Comparison of ENCODE assay signal across 7 mouse cellular contexts in the genomic region with DNA sequence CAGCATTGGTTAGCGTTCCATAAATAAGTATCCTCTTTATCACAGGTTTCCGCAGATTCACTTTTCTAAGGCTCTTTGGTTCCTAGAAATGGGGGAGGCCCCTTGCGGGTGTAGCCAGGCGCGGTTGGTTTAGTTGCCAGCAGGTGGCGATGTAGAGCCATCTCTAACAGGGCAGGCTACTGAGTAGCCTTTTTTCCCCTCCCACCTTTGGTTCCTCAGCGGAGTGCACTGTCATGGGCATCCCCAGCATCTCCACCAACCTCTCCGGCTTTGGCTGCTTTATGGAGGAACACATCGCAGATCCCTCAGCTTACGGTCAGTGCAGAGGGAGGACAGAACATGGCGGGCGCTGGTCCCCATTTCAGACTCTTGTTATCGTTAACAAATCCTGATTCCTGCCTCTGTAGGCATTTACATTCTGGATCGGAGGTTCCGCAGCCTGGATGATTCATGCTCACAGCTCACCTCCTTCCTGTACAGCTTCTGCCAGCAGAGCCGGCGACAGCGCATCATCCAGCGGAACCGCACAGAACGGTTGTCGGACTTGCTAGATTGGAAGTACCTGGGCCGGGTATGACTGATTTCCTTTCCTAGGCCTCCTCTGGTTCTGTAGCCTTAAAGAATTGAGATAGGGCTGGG. TPM values are rescaled to one million over a fixed set of nuclear protein-coding genes. Genes with fewer than 3 reads are reported as not detected.
DNase-seq lines count a peak whose midpoint lies in the region; ATAC-seq and TF ChIP-seq lines count a peak whose summit lies in the region.

No protein-coding gene starts in this region.

- H3K4me3 ChIP-seq in left cerebral cortex, adult 2 months: peak overlapping the region; percentile 49

- intact Hi-C loops in left cerebral cortex, adult 2 months (cut with DNase I): no loop called here

- peak; percentile 88 for ATAC-seq in common myeloid progenitor, adult 5-6 weeks (replicated peaks; ENCODE audit: low read depth, poor library complexity, severe bottlenecking)
- peak; percentile 98 for ATAC-seq in megakaryocyte, adult 5-6 weeks (ENCODE audit: poor library complexity, severe bottlenecking)

- DNase-seq in adrenal gland, adult 18-20 months (ENCODE audit: low spot score in 2 of 2): peak; percentile 83 to 86
- DNase-seq in gastrocnemius, postnatal 10 days: peak; percentile 89
- peak; percentile 92 for DNase-seq in induced T-regulatory cell, adult 2 months (ENCODE audit: low read depth)
- DNase-seq in left cerebral cortex, adult 2 months (ENCODE audit: extremely low spot score in 1 of 2, low spot score in 2 of 2): peak; percentile 85 to 89
- DNase-seq in right cerebral cortex, postnatal 14 days: peak; percentile 89

- peak overlapping the region; percentile 96 for H3K27ac ChIP-seq in left cerebral cortex, adult 2 months

- TF ChIP-seq CTCF in left cerebral cortex, adult 2 months (IDR thresholded peaks at IDR 0.05): peak; percentile 97

RNA-seq across cellular contexts. Expression of gene Ftl1, which starts 8.2 kb away (rescaled TPM):
- total RNA-seq in adrenal gland, adult 18-20 months (2021): 1,000 to 10,000 TPM; 1,437 to 1,911 TPM
- total RNA-seq in common myeloid progenitor, adult 5-6 weeks (2017): 650 and 699 TPM in 2 replicates
- 100 to 1,000 TPM; 173 to 194 TPM for total RNA-seq in gastrocnemius, postnatal 10 days (2021)
- 100 to 1,000 TPM; 200 to 208 TPM for total RNA-seq in left cerebral cortex, adult 2 months (2021)
- total RNA-seq in megakaryocyte, adult 5-6 weeks (2015): 2,869 and 3,213 TPM in 2 replicates
- 1,589 and 1,786 TPM in 2 replicates for total RNA-seq in megakaryocyte, adult 5-6 weeks (2017)

RNA-seq across cellular contexts. Expression of gene Ruvbl2, which starts 13.6 kb away (rescaled TPM):
- total RNA-seq in adrenal gland, adult 18-20 months (2021): 10 to 100 TPM; 41.9 to 43.3 TPM
- 149 and 177 TPM in 2 replicates for total RNA-seq in common myeloid progenitor, adult 5-6 weeks (2017)
- 10 to 100 TPM; 29.4 to 36.9 TPM for total RNA-seq in gastrocnemius, postnatal 10 days (2021)
- total RNA-seq in left cerebral cortex, adult 2 months (2021): 10 to 100 TPM; 34.4 to 39.9 TPM
- 48.6 and 51.6 TPM in 2 replicates for total RNA-seq in megakaryocyte, adult 5-6 weeks (2015)
- total RNA-seq in megakaryocyte, adult 5-6 weeks (2017): 52.9 and 60.2 TPM in 2 replicates

RNA-seq across cellular contexts. Expression of gene Bax, which starts 15.2 kb away (rescaled TPM):
- 10 to 100 TPM; 58.2 to 64.3 TPM for total RNA-seq in adrenal gland, adult 18-20 months (2021)
- total RNA-seq in common myeloid progenitor, adult 5-6 weeks (2017): 34.0 and 35.6 TPM in 2 replicates
- 10 to 100 TPM; 29.4 to 29.6 TPM for total RNA-seq in gastrocnemius, postnatal 10 days (2021)
- total RNA-seq in left cerebral cortex, adult 2 months (2021): 10 to 100 TPM; 66.9 to 67.4 TPM
- 24.6 and 25.0 TPM in 2 replicates for total RNA-seq in megakaryocyte, adult 5-6 weeks (2015)
- 31.8 and 37.4 TPM in 2 replicates for total RNA-seq in megakaryocyte, adult 5-6 weeks (2017)

RNA-seq across cellular contexts. Expression of gene Gys1, which starts 16.8 kb away (rescaled TPM):
- 10 to 100 TPM; 40.4 to 61.6 TPM for total RNA-seq in adrenal gland, adult 18-20 months (2021)
- 6.2 and 7.5 TPM in 2 replicates for total RNA-seq in common myeloid progenitor, adult 5-6 weeks (2017)
- 100 to 1,000 TPM; 142 to 150 TPM for total RNA-seq in gastrocnemius, postnatal 10 days (2021)
- 10 to 100 TPM; 18.2 to 19.2 TPM for total RNA-seq in left cerebral cortex, adult 2 months (2021)
- 9.8 and 10.6 TPM in 2 replicates for total RNA-seq in megakaryocyte, adult 5-6 weeks (2015)
- 7.2 and 8.8 TPM in 2 replicates for total RNA-seq in megakaryocyte, adult 5-6 weeks (2017)

RNA-seq across cellular contexts. Expression of gene Tulp2, which starts 30.2 kb away (rescaled TPM):
- 1 to 10 TPM in 1 of 2 experiments, under 1 TPM in 1; 0.66 to 2.6 TPM for total RNA-seq in adrenal gland, adult 18-20 months (2021)
- total RNA-seq in common myeloid progenitor, adult 5-6 weeks (2017): not detected in 2 replicates
- total RNA-seq in gastrocnemius, postnatal 10 days (2021): not detected
- total RNA-seq in left cerebral cortex, adult 2 months (2021): under 1 TPM in 1 of 2 experiments, not detected in 1; 0.30 TPM
- total RNA-seq in megakaryocyte, adult 5-6 weeks (2015): not detected in 2 replicates
- not detected in 2 replicates for total RNA-seq in megakaryocyte, adult 5-6 weeks (2017)

Comparison
In these comparisons a context has a peak if more than half of its experiments do, and no peak if none do; other contexts are left out.
1. Peak in every context shown above with its lines: DNase-seq, ATAC-seq, H3K4me3 ChIP-seq and H3K27ac ChIP-seq.